Mouse (Mus musculus) megakaryocyte-erythroid progenitor cell, adult 5-6 weeks (primary cell): ENCODE measurements around the gene Harbi1. TPM values are rescaled to one million over a fixed set of nuclear protein-coding genes. Genes with fewer than 3 reads are reported as not detected.
"Not testable (repeated sequence)": the region's sequence is repeated elsewhere in the genome, so short reads cannot be mapped to it uniquely, and the experiment has no call there.

Source experiments
- ATAC-seq: replicated peaks from 2 replicates; pipeline ENCODE4 v1.8.0; 2016; ENCODE audit warnings: mild to moderate bottlenecking, inconsistent platforms; ENCODE audit not compliant: severe bottlenecking, poor library complexity, low FRiP score, low TSS enrichment
- total RNA-seq, 2 experiments: library from RNA; stranded (forward) in 1 of 2; stranded (reverse) in 1 of 2; fragments of 200-1000, 215-1000 nt in 1 of 2; fragments of >200 nt in 1 of 2; fragmentation: Nextera tagmentation in 1 of 2; gene quantifications; 2 replicates each; pipeline ENCODE4 v1.2.3; 2014 to 2017

Harbi1 gene
- total RNA-seq, 2 experiments from 2014 or later, result 6.6 to 10.6 TPM

- no peak for ATAC-seq
These were observed 2.3 kb upstream of the Harbi1 start for GRCm38 (mm10) chr2:91708361-91708760.

GRCm38 (mm10) chr2:91711256-91711925 lies 739 bp downstream of the Harbi1 start:
- ATAC-seq, result no peak

- no peak for ATAC-seq
These were observed 4.3 kb downstream of the Harbi1 start for GRCm38 (mm10) chr2:91714921-91715320.

- ATAC-seq, result no peak
These were observed 7.6 kb downstream of the Harbi1 start for GRCm38 (mm10) chr2:91718276-91718675.

GRCm38 (mm10) chr2:91723382-91723781 lies 12.7 kb downstream of the Harbi1 start:
- ATAC-seq, result no peak

- ATAC-seq, result no peak
These were observed 13.3 kb downstream of the Harbi1 start for GRCm38 (mm10) chr2:91723951-91724350.

- ATAC-seq, result no peak
These were observed 14.1 kb downstream of the Harbi1 start for GRCm38 (mm10) chr2:91724716-91725115.

GRCm38 (mm10) chr2:91725476-91725875 lies 14.8 kb downstream of the Harbi1 start:
- ATAC-seq, result not testable (repeated sequence)

- no peak for ATAC-seq
These were observed 16.4 kb downstream of the Harbi1 start for GRCm38 (mm10) chr2:91727011-91727410.

GRCm38 (mm10) chr2:91729571-91729970 lies 18.9 kb downstream of the Harbi1 start:
- no peak for ATAC-seq

GRCm38 (mm10) chr2:91729971-91730821 lies 19.5 kb downstream of the Harbi1 start, which contains the start of gene Ambra1:
Ambra1 (plus strand) TSS chr2:91730134.
- ATAC-seq, result peak; percentile 86

GRCm38 (mm10) chr2:91735221-91735620 lies 24.6 kb downstream of the Harbi1 start:
- ATAC-seq, result no peak

- ATAC-seq, result no peak
These were observed 28.9 kb downstream of the Harbi1 start for GRCm38 (mm10) chr2:91739586-91739985.

- ATAC-seq, result no peak
These were observed 34.0 kb downstream of the Harbi1 start for GRCm38 (mm10) chr2:91744686-91745085.

- ATAC-seq, result no peak
These were observed 39.2 kb downstream of the Harbi1 start for GRCm38 (mm10) chr2:91749811-91750261.

Other genes starting within 250 kb of the Harbi1 start
- 84.4 and 87.2 TPM in 2 replicates for gene Ckap5, start 184.1 kb upstream of the Harbi1 start, total RNA-seq (2014; fragmentation: Nextera tagmentation)
- gene Ckap5, start 184.1 kb upstream of the Harbi1 start, total RNA-seq (2017), result 78.2 and 82.4 TPM in 2 replicates
- gene F2, start 74.4 kb upstream of the Harbi1 start, total RNA-seq (2014; fragmentation: Nextera tagmentation), result 0.52 and 0.83 TPM in 2 replicates
- 0.61 TPM in 1 of 2 replicates, not detected in the other for gene F2, start 74.4 kb upstream of the Harbi1 start, total RNA-seq (2017)
- 17.5 and 18.0 TPM in 2 replicates for gene Zfp408, start 61.1 kb upstream of the Harbi1 start, total RNA-seq (2014; fragmentation: Nextera tagmentation)
- 4.9 and 6.7 TPM in 2 replicates for gene Zfp408, start 61.1 kb upstream of the Harbi1 start, total RNA-seq (2017)
- gene Arhgap1, start 61.0 kb upstream of the Harbi1 start, total RNA-seq (2014; fragmentation: Nextera tagmentation), result 42.7 and 48.6 TPM in 2 replicates
- gene Arhgap1, start 61.0 kb upstream of the Harbi1 start, total RNA-seq (2017), result 25.8 and 38.7 TPM in 2 replicates
- 16.3 and 22.0 TPM in 2 replicates for gene Atg13, start 276 bp upstream of the Harbi1 start, total RNA-seq (2014; fragmentation: Nextera tagmentation)
- 7.7 and 10.1 TPM in 2 replicates for gene Atg13, start 276 bp upstream of the Harbi1 start, total RNA-seq (2017)
- 28.0 and 40.5 TPM in 2 replicates for gene Ambra1, start 19.3 kb downstream of the Harbi1 start, total RNA-seq (2014; fragmentation: Nextera tagmentation)
- gene Ambra1, start 19.3 kb downstream of the Harbi1 start, total RNA-seq (2017), result 33.1 and 35.6 TPM in 2 replicates
- gene Chrm4, start 216.4 kb downstream of the Harbi1 start, total RNA-seq (2014; fragmentation: Nextera tagmentation), result 0.94 TPM in 1 of 2 replicates, not detected in the other
- gene Chrm4, start 216.4 kb downstream of the Harbi1 start, total RNA-seq (2017), result not detected in 2 replicates
- 2.1 TPM in 1 of 2 replicates, not detected in the other for gene Mdk, start 221.4 kb downstream of the Harbi1 start, total RNA-seq (2014; fragmentation: Nextera tagmentation)
- 0.75 TPM in 1 of 2 replicates, not detected in the other for gene Mdk, start 221.4 kb downstream of the Harbi1 start, total RNA-seq (2017)
- gene Gm9821, start 234.9 kb downstream of the Harbi1 start, total RNA-seq (2014; fragmentation: Nextera tagmentation), result not detected in 2 replicates
- 0.33 and 1.5 TPM in 2 replicates for gene Gm9821, start 234.9 kb downstream of the Harbi1 start, total RNA-seq (2017)